Mouse (Mus musculus) liver, adult (tissue): ENCODE measurements around the gene Gm3646.
A peak's percentile ranks its signal among the peaks of the same experiment; 100 is the strongest.

Source experiments
- GATA4 ChIP-seq: IDR thresholded peaks from 2 replicates; pipeline ENCODE4 v1.6.1; 2014; ENCODE audit warnings: mild to moderate bottlenecking, low read length; ENCODE audit not compliant: insufficient replicate concordance

Gene Gm3646

GRCm38 (mm10) chr1:39813067-39813466 is 7.9 kb upstream of the Gm3646 start:
- TF ChIP-seq GATA4: no peak

GRCm38 (mm10) chr1:39804789-39805188 is 343 bp downstream of the Gm3646 start:
- no peak for TF ChIP-seq GATA4

- no peak for TF ChIP-seq GATA4
Observed at GRCm38 (mm10) chr1:39802946-39803345, 2.2 kb downstream of the Gm3646 start.

GRCm38 (mm10) chr1:39797496-39797895 is 7.6 kb downstream of the Gm3646 start:
- no peak for TF ChIP-seq GATA4

- no peak for TF ChIP-seq GATA4
Observed at GRCm38 (mm10) chr1:39796765-39797164, 8.4 kb downstream of the Gm3646 start.

GRCm38 (mm10) chr1:39784632-39785031 is 20.5 kb downstream of the Gm3646 start:
- TF ChIP-seq GATA4: no peak

- TF ChIP-seq GATA4: no peak
Observed at GRCm38 (mm10) chr1:39781835-39782234, 23.3 kb downstream of the Gm3646 start.

- TF ChIP-seq GATA4: no peak
Observed at GRCm38 (mm10) chr1:39779111-39779980, 25.8 kb downstream of the Gm3646 start.

GRCm38 (mm10) chr1:39773991-39774729 is 31.0 kb downstream of the Gm3646 start:
- no peak for TF ChIP-seq GATA4

- no peak for TF ChIP-seq GATA4
Observed at GRCm38 (mm10) chr1:39773551-39773950, 31.6 kb downstream of the Gm3646 start.

- TF ChIP-seq GATA4: no peak
Observed at GRCm38 (mm10) chr1:39772401-39773095, 32.6 kb downstream of the Gm3646 start.

GRCm38 (mm10) chr1:39770436-39770835 is 34.7 kb downstream of the Gm3646 start:
- TF ChIP-seq GATA4: peak; percentile 22; the same call in 1 of the 2 replicates

GRCm38 (mm10) chr1:39768017-39768416 is 37.1 kb downstream of the Gm3646 start:
- TF ChIP-seq GATA4: no peak

- TF ChIP-seq GATA4: peak; percentile 25; the same call in 1 of the 2 replicates
Observed at GRCm38 (mm10) chr1:39765854-39766493, 39.2 kb downstream of the Gm3646 start.

GRCm38 (mm10) chr1:39762025-39762370 is 43.1 kb downstream of the Gm3646 start:
- TF ChIP-seq GATA4: peak; percentile 48; the same call in 1 of the 2 replicates
